Mouse (Mus musculus) thymus, postnatal 25 days (tissue): ENCODE measurements around the gene Gabarapl1.
"Not testable (repeated sequence)": the region's sequence is repeated elsewhere in the genome, so short reads cannot be mapped to it uniquely, and the experiment has no call there.

Experiments
- DNase-seq: peaks from one replicate; pipeline ENCODE4 v3.0.0; 2022

Gene Gabarapl1

GRCm38 (mm10) chr6:129532942-129533860 lies at the start of gene Gabarapl1:
Gene Gabarapl1 (plus strand): TSS chr6:129533160.
- DNase-seq: peak; percentile 53

GRCm38 (mm10) chr6:129494924-129495323 lies 38.0 kb upstream of the Gabarapl1 start:
- DNase-seq: no peak

- DNase-seq: no peak
Observed at GRCm38 (mm10) chr6:129497345-129498218, 35.4 kb upstream of the Gabarapl1 start.

- DNase-seq: not testable (repeated sequence)
Observed at GRCm38 (mm10) chr6:129499516-129499915, 33.4 kb upstream of the Gabarapl1 start.

- DNase-seq: no peak
Observed at GRCm38 (mm10) chr6:129503471-129503870, 29.5 kb upstream of the Gabarapl1 start.

GRCm38 (mm10) chr6:129507024-129507423 lies 25.9 kb upstream of the Gabarapl1 start, which contains the start of gene Olr1:
Gene Olr1 (minus strand): TSS chr6:129507165.
- DNase-seq: no peak

GRCm38 (mm10) chr6:129510120-129510911 lies 22.6 kb upstream of the Gabarapl1 start:
- no peak for DNase-seq

- DNase-seq: no peak
Observed at GRCm38 (mm10) chr6:129512367-129512766, 20.6 kb upstream of the Gabarapl1 start, which contains the start of gene Tmem52b. Gene Tmem52b (plus strand): TSS chr6:129512555.

GRCm38 (mm10) chr6:129512868-129513267 lies 20.1 kb upstream of the Gabarapl1 start:
- no peak for DNase-seq

- no peak for DNase-seq
Observed at GRCm38 (mm10) chr6:129513409-129513808, 19.6 kb upstream of the Gabarapl1 start.

- no peak for DNase-seq
Observed at GRCm38 (mm10) chr6:129514376-129514775, 18.6 kb upstream of the Gabarapl1 start.

- no peak for DNase-seq
Observed at GRCm38 (mm10) chr6:129515068-129515467, 17.9 kb upstream of the Gabarapl1 start.

- no peak for DNase-seq
Observed at GRCm38 (mm10) chr6:129516388-129516787, 16.6 kb upstream of the Gabarapl1 start.

GRCm38 (mm10) chr6:129517752-129518408 lies 15.1 kb upstream of the Gabarapl1 start:
- DNase-seq: peak; percentile 18

GRCm38 (mm10) chr6:129526069-129526468 lies 6.9 kb upstream of the Gabarapl1 start:
- DNase-seq: no peak

GRCm38 (mm10) chr6:129527416-129527815 lies 5.5 kb upstream of the Gabarapl1 start:
- DNase-seq: no peak

GRCm38 (mm10) chr6:129529605-129530004 lies 3.4 kb upstream of the Gabarapl1 start:
- no peak for DNase-seq

- DNase-seq: no peak
Observed at GRCm38 (mm10) chr6:129530261-129530660, 2.7 kb upstream of the Gabarapl1 start.

GRCm38 (mm10) chr6:129532556-129532941 lies 411 bp upstream of the Gabarapl1 start:
- no peak for DNase-seq

GRCm38 (mm10) chr6:129534057-129534456 lies 1.1 kb downstream of the Gabarapl1 start:
- DNase-seq: no peak

GRCm38 (mm10) chr6:129534627-129535190 lies 1.7 kb downstream of the Gabarapl1 start:
- DNase-seq: no peak

GRCm38 (mm10) chr6:129535723-129536122 lies 2.8 kb downstream of the Gabarapl1 start:
- DNase-seq: no peak
